Mouse (Mus musculus) E14TG2a.4 (cell line): ENCODE data around the gene Cgnl1.

ENCODE experiments used
- H3K27me3 ChIP-seq: 2 replicates; pipeline ENCODE4 v1.6.1; 2014; ENCODE audit warnings: low read length, control low read depth; ENCODE audit not compliant: insufficient read depth
- H3K36me3 ChIP-seq: 2 replicates; pipeline ENCODE4 v1.6.1; 2014; ENCODE audit warnings: low read length, control low read depth; ENCODE audit not compliant: insufficient read depth
- H3K4me1 ChIP-seq: replicated peaks from 2 replicates; pipeline ENCODE4 v1.6.1; 2014; ENCODE audit warnings: low read depth, low read length, control low read depth
- H3K4me3 ChIP-seq: replicated peaks from 2 replicates; pipeline ENCODE4 v1.5.1; 2014; ENCODE audit warnings: mild to moderate bottlenecking, low read length
- H3K9me3 ChIP-seq: 2 replicates; pipeline ENCODE4 v1.6.1; 2014; ENCODE audit warnings: low read length, control low read depth
- CTCF ChIP-seq: conservative IDR thresholded peaks from 2 replicates; pipeline ENCODE4 v1.5.1; 2014; ENCODE audit warnings: low read length
- NANOG ChIP-seq: IDR thresholded peaks from 2 replicates; pipeline ENCODE4 v1.6.1; 2014; ENCODE audit warnings: borderline replicate concordance, low read length, mixed read lengths
- POU5F1 ChIP-seq: IDR thresholded peaks from 2 replicates; pipeline ENCODE4 v1.6.1; 2014; ENCODE audit warnings: low read length, borderline replicate concordance

The Cgnl1 gene

DNA sequence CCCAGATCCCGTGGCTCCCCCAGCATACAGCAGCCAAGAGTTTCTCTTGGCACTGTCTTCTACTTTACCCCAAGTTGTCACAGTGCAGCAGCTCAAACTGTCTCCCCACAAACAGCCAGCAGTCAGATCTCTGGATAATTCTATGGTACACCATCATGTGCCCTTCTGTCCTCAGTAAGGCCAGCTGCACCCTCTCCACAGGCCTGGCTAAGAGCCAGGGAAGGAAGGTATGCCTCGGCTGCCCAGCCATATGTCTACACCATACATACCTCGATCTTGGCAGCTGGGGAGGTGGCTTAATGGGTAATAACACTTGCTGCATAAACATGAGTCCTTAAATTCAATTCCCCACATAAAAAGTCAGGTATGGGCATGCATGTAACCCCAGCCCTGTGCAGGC, 4.9 kb upstream of the Cgnl1 start:
- Histone ChIP-seq H3K36me3 (no peaks in the 10 kb centered on the region), H3K4me1 (peaks cover 7% of the 10 kb centered on the region), H3K27me3 (peaks cover 9% of the 10 kb centered on the region), H3K9me3 (peaks cover 14% of the 10 kb centered on the region), H3K4me3 (no peak overlapping the region)
- TF ChIP-seq NANOG (no peak), POU5F1 (no peak), CTCF (no peak)

DNA sequence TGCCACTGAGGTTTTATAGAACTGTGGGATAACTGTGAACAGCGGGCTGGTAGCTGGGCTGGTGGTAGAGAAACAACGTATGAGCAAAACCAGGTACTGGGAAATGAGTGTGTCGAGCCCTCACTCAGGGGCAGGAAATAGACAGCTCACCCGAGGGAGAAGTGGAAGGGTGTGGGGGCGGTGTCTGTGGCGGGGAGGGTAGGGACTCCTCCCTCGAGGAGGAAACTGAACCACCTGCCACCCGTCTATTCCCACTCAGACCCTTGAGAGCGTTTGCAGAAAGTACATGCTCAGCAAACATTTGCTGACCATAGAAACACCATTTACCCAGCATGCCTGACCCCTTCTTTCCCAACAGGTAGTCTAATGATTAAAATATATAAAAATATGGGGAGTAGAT, 2.2 kb upstream of the Cgnl1 start:
- H3K4me1 ChIP-seq, result peaks cover 31% of the 10 kb centered on the region
- H3K36me3 ChIP-seq, result no peaks in the 10 kb centered on the region
- TF ChIP-seq POU5F1, result no peak
- TF ChIP-seq NANOG, result no peak
- TF ChIP-seq CTCF, result no peak
- peaks cover 31% of the 10 kb centered on the region for H3K27me3 ChIP-seq
- no peak overlapping the region for H3K4me3 ChIP-seq
- H3K9me3 ChIP-seq, result peaks cover 14% of the 10 kb centered on the region

DNA sequence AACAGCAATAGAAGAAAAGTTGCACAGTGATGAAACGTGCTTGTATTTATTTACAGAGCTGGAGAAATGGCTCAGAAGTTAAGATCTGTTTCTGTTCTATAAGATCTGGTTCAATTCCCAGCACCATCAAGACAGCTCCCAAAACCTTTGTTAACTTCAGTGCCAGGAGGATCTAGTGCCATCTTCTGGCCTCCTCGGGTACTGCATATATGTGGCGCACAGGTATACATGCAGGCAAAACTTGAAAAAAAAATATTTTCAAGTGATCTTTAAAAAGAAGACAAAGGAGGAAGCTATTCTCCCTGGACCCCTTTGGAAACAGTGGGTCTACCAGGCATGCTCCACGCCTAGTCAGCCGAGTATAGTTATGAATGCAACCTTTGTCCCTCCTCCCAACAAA, 936 bp upstream of the Cgnl1 start:
- Histone ChIP-seq H3K36me3 (no peaks in the 10 kb centered on the region), H3K27me3 (peaks cover 41% of the 10 kb centered on the region), H3K4me3 (no peak overlapping the region), H3K4me1 (peaks cover 43% of the 10 kb centered on the region), H3K9me3 (peaks cover 13% of the 10 kb centered on the region)
- TF ChIP-seq CTCF (peak; percentile 84), NANOG (no peak)

DNA sequence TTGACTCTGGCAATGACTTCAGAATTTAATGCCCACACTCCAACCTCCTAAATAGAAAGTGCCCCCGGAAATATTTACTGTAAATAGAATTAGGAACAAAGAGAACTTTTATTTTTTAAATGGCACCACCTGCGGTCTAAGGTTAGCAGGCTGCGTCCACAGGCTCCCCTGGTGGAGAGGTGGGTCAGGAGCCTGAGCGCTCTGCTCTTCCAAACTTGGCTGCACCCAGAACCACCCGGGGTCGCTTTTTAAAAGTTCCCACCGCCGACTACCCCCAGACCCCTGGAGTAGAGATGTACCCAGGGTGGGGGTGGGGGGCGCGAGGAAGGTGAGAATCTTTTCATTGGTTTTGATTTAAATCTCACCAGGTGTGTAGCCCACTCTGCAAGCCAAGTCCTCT, 918 bp downstream of the Cgnl1 start:
- Histone ChIP-seq H3K9me3 (peaks cover 2% of the 10 kb centered on the region; the same call in 1 of the 2 replicates), H3K4me1 (peaks cover 61% of the 10 kb centered on the region), H3K27me3 (peaks cover 50% of the 10 kb centered on the region), H3K4me3 (peak overlapping the region; percentile 86), H3K36me3 (no peaks in the 10 kb centered on the region)
- TF ChIP-seq POU5F1, result no peak
- TF ChIP-seq CTCF, result no peak
- TF ChIP-seq NANOG, result no peak

DNA sequence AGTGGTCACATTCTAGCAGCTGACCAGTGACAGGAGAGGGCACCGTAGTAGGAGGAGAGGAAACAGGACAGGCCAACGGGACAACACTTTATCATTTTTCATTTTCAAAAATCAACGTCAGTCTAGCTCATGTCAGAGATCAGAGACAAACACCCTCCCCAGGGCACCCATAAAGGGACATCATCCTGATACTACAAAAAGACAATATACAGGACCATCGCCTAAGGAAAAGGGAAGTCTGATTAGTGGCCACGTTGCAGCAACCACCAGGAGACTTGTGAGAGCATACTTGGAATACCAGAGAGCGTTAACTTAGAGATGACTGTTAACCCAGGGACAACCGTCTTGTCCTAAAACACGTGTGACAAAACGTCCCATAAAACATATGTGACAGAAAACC, 1.7 kb downstream of the Cgnl1 start:
- TF ChIP-seq CTCF (no peak), POU5F1 (no peak), NANOG (no peak)
- H3K9me3 ChIP-seq, result no peaks in the 10 kb centered on the region
- H3K4me1 ChIP-seq, result peaks cover 69% of the 10 kb centered on the region
- H3K36me3 ChIP-seq, result no peaks in the 10 kb centered on the region
- H3K4me3 ChIP-seq, result 0 out of 2 replicates have a peak overlapping the region, but pooled peaks have one; percentile 86
- peaks cover 53% of the 10 kb centered on the region for H3K27me3 ChIP-seq

DNA sequence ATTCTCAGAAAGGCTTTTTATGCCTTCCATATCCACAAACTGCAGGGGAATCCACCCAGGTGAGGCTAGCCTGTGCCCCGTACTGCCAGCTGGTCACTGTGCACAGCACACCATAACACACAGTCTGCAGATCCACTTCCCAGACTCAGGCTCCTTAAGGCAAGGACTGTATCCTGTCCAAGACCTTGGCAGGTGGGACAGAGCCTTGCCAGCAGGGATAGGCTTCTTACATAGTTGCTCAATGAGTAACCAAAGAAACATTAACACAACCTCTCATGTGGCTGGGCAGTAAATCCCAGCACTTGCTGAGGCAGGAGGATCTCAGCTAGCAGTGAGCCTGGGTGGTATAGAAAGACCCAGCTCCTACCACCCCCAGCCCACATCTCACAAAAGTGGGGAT, 3.3 kb downstream of the Cgnl1 start:
- Histone ChIP-seq H3K4me3 (no peak overlapping the region), H3K4me1 (peaks cover 82% of the 10 kb centered on the region), H3K36me3 (no peaks in the 10 kb centered on the region), H3K9me3 (no peaks in the 10 kb centered on the region), H3K27me3 (peaks cover 49% of the 10 kb centered on the region)
- TF ChIP-seq POU5F1 (no peak), NANOG (no peak), CTCF (no peak)

DNA sequence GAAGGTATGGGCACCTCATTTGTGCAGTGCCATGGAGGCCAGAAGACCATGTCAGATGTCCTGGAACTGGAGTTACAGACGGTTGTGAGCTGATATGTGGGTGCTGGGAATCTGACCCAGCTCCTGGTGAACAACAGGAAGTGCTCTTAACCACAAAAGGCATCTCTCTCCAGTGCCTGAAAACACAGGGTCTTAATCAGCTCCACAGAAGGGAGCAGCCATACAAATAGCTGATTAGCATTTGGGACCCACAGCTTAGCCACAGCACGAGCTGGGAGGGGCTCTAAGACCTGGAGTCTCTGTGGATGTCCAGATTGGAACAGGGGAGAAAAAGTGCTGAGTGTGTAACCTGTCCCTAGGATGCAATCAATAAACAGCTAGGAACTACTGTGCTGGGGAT, 4.5 kb downstream of the Cgnl1 start:
- Histone ChIP-seq H3K9me3 (no peaks in the 10 kb centered on the region), H3K36me3 (no peaks in the 10 kb centered on the region), H3K27me3 (peaks cover 49% of the 10 kb centered on the region), H3K4me3 (0 out of 2 replicates have a peak overlapping the region, but pooled peaks have one; percentile 17), H3K4me1 (peaks cover 92% of the 10 kb centered on the region)
- TF ChIP-seq NANOG, result no peak
- TF ChIP-seq CTCF, result no peak
- TF ChIP-seq POU5F1, result no peak

DNA sequence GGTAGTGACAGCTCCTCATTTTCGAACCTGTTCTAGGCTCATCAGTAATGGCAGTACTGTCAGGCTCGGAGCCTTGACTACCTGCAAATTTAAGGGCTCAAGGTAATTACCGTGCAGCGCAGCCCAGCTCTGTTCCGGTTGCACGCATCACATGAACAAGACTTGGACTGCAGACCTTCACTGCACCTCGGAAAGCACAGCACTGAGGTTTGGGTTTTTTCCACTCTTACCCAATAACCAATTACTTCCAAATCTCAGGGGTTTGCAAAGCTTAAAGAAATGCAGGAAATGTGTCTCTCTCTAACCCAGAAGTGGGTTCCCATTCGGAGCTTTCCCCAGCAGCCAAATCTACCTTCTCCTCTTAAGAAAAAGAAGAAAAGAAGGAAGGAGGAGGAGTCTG, 5.1 kb downstream of the Cgnl1 start:
- Histone ChIP-seq H3K36me3 (no peaks in the 10 kb centered on the region), H3K27me3 (peaks cover 45% of the 10 kb centered on the region), H3K9me3 (no peaks in the 10 kb centered on the region), H3K4me1 (peaks cover 93% of the 10 kb centered on the region), H3K4me3 (no peak overlapping the region)
- TF ChIP-seq NANOG (no peak), POU5F1 (no peak)

DNA sequence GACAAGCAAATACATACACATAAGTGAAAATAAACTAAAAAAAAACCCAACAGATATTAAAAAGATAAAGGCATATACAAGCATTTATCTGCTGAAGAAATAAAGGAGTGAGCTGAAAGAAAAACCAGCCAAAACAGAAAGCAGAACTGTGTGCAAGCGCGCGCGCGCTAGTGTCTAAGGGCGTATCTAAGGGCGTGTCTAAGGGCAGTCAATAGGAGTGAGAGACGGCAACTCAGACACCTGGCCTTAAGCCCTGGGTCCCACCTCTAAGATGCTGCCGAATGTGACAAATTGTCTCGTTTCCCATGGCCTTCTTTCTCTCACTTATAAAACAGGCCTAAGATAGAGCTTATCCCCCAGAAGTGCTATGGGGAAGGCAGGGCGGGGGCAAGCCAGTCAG, 6.9 kb downstream of the Cgnl1 start:
- no peaks in the 10 kb centered on the region for H3K36me3 ChIP-seq
- no peaks in the 10 kb centered on the region for H3K9me3 ChIP-seq
- H3K4me3 ChIP-seq, result no peak overlapping the region
- peaks cover 29% of the 10 kb centered on the region for H3K27me3 ChIP-seq
- no peak for TF ChIP-seq CTCF
- no peak for TF ChIP-seq NANOG
- TF ChIP-seq POU5F1, result no peak
- peaks cover 94% of the 10 kb centered on the region for H3K4me1 ChIP-seq
